In the genomic region with DNA sequence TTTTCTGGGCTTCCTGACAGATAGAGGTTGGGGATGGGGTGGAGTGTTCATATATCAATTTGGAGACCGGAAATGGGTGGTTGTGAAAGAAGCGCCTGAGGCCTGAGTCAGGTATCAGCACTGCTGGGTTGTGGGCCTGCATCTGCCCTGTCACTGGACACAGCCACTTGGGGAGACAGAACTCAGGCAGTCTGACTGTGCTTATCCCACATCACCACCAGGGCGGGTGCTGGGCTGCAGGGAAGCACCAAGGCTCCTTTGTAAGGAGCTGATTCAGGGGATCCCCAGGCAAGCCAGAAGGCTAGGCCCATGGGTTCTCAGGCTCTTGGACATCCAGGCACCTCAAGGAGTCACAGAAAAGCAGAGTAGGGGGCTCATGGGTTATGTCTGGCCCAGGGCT, we compare ENCODE assay signal across 20 mouse cellular contexts. TPM values are rescaled to one million over a fixed set of nuclear protein-coding genes. Genes with fewer than 3 reads are reported as not detected.
DNase-seq lines count a peak whose midpoint lies in the region; ATAC-seq lines count a peak whose summit lies in the region.
"Had no signal": no experiment of that assay in that cellular context is flagged by ENCODE, and none has a peak within 500 bp of the region (broad histone marks: within the 10 kb centered on the region; RNA-seq: fewer than 3 reads in every experiment).

No protein-coding gene starts in this region.

- no peak overlapping the region for H3K27ac ChIP-seq in intestine, embryonic 14.5 days (ENCODE audit: low read depth)
- no peak overlapping the region for H3K27ac ChIP-seq in intestine, embryonic 16.5 days (ENCODE audit: low read length)
- no peak overlapping the region for H3K27ac ChIP-seq in midbrain, embryonic 11.5 days (ENCODE audit: low read depth, low read length)
- no peak overlapping the region for H3K27ac ChIP-seq in midbrain, embryonic 16.5 days (ENCODE audit: low read length)
- H3K27ac ChIP-seq: forebrain, embryonic 15.5 days; gastrocnemius, adult 2 months; heart, embryonic 15.5 days; neural tube, embryonic 12.5 days; stomach, embryonic 15.5 days had no signal

- no peak overlapping the region for H3K4me2 ChIP-seq in intestine, embryonic 14.5 days (ENCODE audit: low read length)
- no peak overlapping the region for H3K4me2 ChIP-seq in intestine, embryonic 16.5 days (ENCODE audit: low read depth, low read length)
- H3K4me2 ChIP-seq in midbrain, embryonic 11.5 days: no peak overlapping the region
- H3K4me2 ChIP-seq in midbrain, embryonic 16.5 days (ENCODE audit: low read length): no peak overlapping the region
- H3K4me2 ChIP-seq: forebrain, embryonic 15.5 days; heart, embryonic 15.5 days; lung, embryonic 14.5 days; neural tube, embryonic 12.5 days; stomach, embryonic 15.5 days had no signal

- H3K4me3 ChIP-seq in intestine, embryonic 14.5 days (ENCODE audit: low read depth, low read length): no peak overlapping the region
- H3K4me3 ChIP-seq in intestine, embryonic 16.5 days (ENCODE audit: low read length): no peak overlapping the region
- no peak overlapping the region for H3K4me3 ChIP-seq in midbrain, embryonic 11.5 days (ENCODE audit: low read depth, low read length)
- no peak overlapping the region for H3K4me3 ChIP-seq in midbrain, embryonic 16.5 days (ENCODE audit: low read depth, low read length)
- H3K4me3 ChIP-seq: forebrain, embryonic 15.5 days; gastrocnemius, adult 2 months; heart, embryonic 15.5 days; neural tube, embryonic 12.5 days; stomach, embryonic 15.5 days had no signal

- no peak for ATAC-seq in intestine, embryonic 14.5 days (replicated peaks; ENCODE audit: low FRiP score, low TSS enrichment, low read depth)
- no peak for ATAC-seq in intestine, embryonic 16.5 days
- no peak for ATAC-seq in midbrain, embryonic 11.5 days (ENCODE audit: low FRiP score)
- ATAC-seq in midbrain, embryonic 16.5 days: no peak
- ATAC-seq: activated CD4-positive, CD25-positive, alpha-beta regulatory T cell, adult 4 months; forebrain, embryonic 15.5 days had no signal

- no peaks in the 10 kb centered on the region for H3K27me3 ChIP-seq in intestine, embryonic 14.5 days (replicated peaks; ENCODE audit: control insufficient read depth, insufficient read depth, low read length)
- H3K27me3 ChIP-seq in intestine, embryonic 16.5 days (replicated peaks; ENCODE audit: control insufficient read depth, insufficient read depth, low read length): no peaks in the 10 kb centered on the region
- H3K27me3 ChIP-seq in midbrain, embryonic 11.5 days (ENCODE audit: control insufficient read depth, insufficient read depth, low read length): peaks cover under 1% of the 10 kb centered on the region; the same call in 1 of the 2 replicates
- H3K27me3 ChIP-seq in midbrain, embryonic 16.5 days (ENCODE audit: control insufficient read depth, insufficient read depth, low read depth, low read length): no peaks in the 10 kb centered on the region
- H3K27me3 ChIP-seq: forebrain, embryonic 15.5 days; neural tube, embryonic 12.5 days; stomach, embryonic 15.5 days had no signal

- no peaks in the 10 kb centered on the region for H3K9me3 ChIP-seq in intestine, embryonic 14.5 days (ENCODE audit: control insufficient read depth, low read length)
- no peaks in the 10 kb centered on the region for H3K9me3 ChIP-seq in intestine, embryonic 16.5 days (ENCODE audit: control insufficient read depth, low read length)
- no peaks in the 10 kb centered on the region for H3K9me3 ChIP-seq in midbrain, embryonic 11.5 days (ENCODE audit: control insufficient read depth, low read length)
- H3K9me3 ChIP-seq in midbrain, embryonic 16.5 days (replicated peaks; ENCODE audit: control insufficient read depth, low read length, poor library complexity, severe bottlenecking): no peaks in the 10 kb centered on the region
- H3K9me3 ChIP-seq: forebrain, embryonic 15.5 days; heart, embryonic 15.5 days; neural tube, embryonic 12.5 days; stomach, embryonic 15.5 days had no signal

- peak; percentile 11 for DNase-seq in adrenal gland, adult 2 months
- no peak for DNase-seq in adrenal gland, postnatal 25 days
- DNase-seq in intestine, embryonic 14.5 days (ENCODE audit: low spot score): peak; percentile 39
- DNase-seq in midbrain, embryonic 11.5 days (ENCODE audit: low spot score, missing footprints): peak; percentile 47
- no peak for DNase-seq in cerebellum, adult 8-10 months
- DNase-seq in lung, postnatal 25 days (ENCODE audit: low spot score): no peak
- DNase-seq: cerebellum, adult 11 months; cerebellum, postnatal 25 days; gastrocnemius, adult 2 months; heart, adult 18-20 months; kidney, adult 2 months; lung, embryonic 14.5 days had no signal

- WGBS in intestine, embryonic 14.5 days: 78% methylated on average over 3 of the region's 3 CpGs
- 89% methylated on average over 3 of the region's 3 CpGs for WGBS in intestine, embryonic 16.5 days
- WGBS in midbrain, embryonic 11.5 days: 74% methylated on average over 3 of the region's 3 CpGs
- 82% methylated on average over 3 of the region's 3 CpGs for WGBS in midbrain, embryonic 16.5 days

- no peaks in the 10 kb centered on the region for H3K4me1 ChIP-seq in intestine, embryonic 14.5 days (replicated peaks; ENCODE audit: control insufficient read depth, insufficient read depth, low read length)
- no peaks in the 10 kb centered on the region for H3K4me1 ChIP-seq in intestine, embryonic 16.5 days (ENCODE audit: control insufficient read depth, insufficient read depth, low read length)
- no peaks in the 10 kb centered on the region for H3K4me1 ChIP-seq in midbrain, embryonic 11.5 days (ENCODE audit: control insufficient read depth, insufficient read depth, low read length)
- no peaks in the 10 kb centered on the region for H3K4me1 ChIP-seq in midbrain, embryonic 16.5 days (ENCODE audit: control insufficient read depth, insufficient read depth, low read length)
- H3K4me1 ChIP-seq: heart, embryonic 15.5 days; stomach, embryonic 15.5 days had no signal

- H3K9ac ChIP-seq in intestine, embryonic 14.5 days (ENCODE audit: low read length): no peak overlapping the region
- no peak overlapping the region for H3K9ac ChIP-seq in intestine, embryonic 16.5 days (ENCODE audit: low read depth, low read length)
- H3K9ac ChIP-seq in midbrain, embryonic 11.5 days (ENCODE audit: low read length): no peak overlapping the region
- H3K9ac ChIP-seq in midbrain, embryonic 16.5 days (ENCODE audit: low read depth, low read length): no peak overlapping the region
- H3K9ac ChIP-seq: forebrain, embryonic 15.5 days; heart, embryonic 15.5 days; lung, embryonic 14.5 days; neural tube, embryonic 12.5 days; stomach, embryonic 15.5 days had no signal

- H3K36me3 ChIP-seq in intestine, embryonic 14.5 days (ENCODE audit: control insufficient read depth, insufficient read depth, low read length): no peaks in the 10 kb centered on the region
- H3K36me3 ChIP-seq in intestine, embryonic 16.5 days (ENCODE audit: control insufficient read depth, insufficient read depth, low read length): no peaks in the 10 kb centered on the region
- no peaks in the 10 kb centered on the region for H3K36me3 ChIP-seq in midbrain, embryonic 11.5 days (ENCODE audit: control insufficient read depth, insufficient read depth, low read length)
- no peaks in the 10 kb centered on the region for H3K36me3 ChIP-seq in midbrain, embryonic 16.5 days (ENCODE audit: control insufficient read depth, insufficient read depth, low read length)
- H3K36me3 ChIP-seq: forebrain, embryonic 15.5 days; heart, embryonic 15.5 days; neural tube, embryonic 12.5 days; stomach, embryonic 15.5 days had no signal

RNA-seq across cellular contexts. Expression of gene Fsip1, which starts 59.8 kb away (rescaled TPM):
- under 1 TPM; 0.37 to 0.45 TPM for total RNA-seq in adrenal gland, adult 2 months (2021)
- polyA plus RNA-seq in adrenal gland, adult 2 months (2012; rRNA removed): not detected in 2 replicates
- 0.94 and 1.4 TPM in 2 replicates for total RNA-seq in adrenal gland, postnatal 25 days (2021)
- 0.36 and 0.49 TPM in 2 replicates for polyA plus RNA-seq in intestine, embryonic 14.5 days (2014; fragmentation: Nextera tagmentation; extraction: Ambion mirVana)
- 0.07 and 0.17 TPM in 2 replicates for polyA plus RNA-seq in intestine, embryonic 16.5 days (2015; fragmentation: Nextera tagmentation; extraction: Ambion mirVana)
- 2.3 and 2.8 TPM in 2 replicates for polyA plus RNA-seq in midbrain, embryonic 11.5 days (2014; fragmentation: Nextera tagmentation; extraction: Ambion mirVana)
- polyA plus RNA-seq in midbrain, embryonic 16.5 days (2015; fragmentation: Nextera tagmentation; extraction: Ambion mirVana): 2.6 and 3.6 TPM in 2 replicates
- total RNA-seq: gastrocnemius, adult 2 months; heart, adult 18-20 months; monocyte, adult 5-6 weeks had no signal
- polyA plus RNA-seq: activated CD4-positive, CD25-positive, alpha-beta regulatory T cell, adult 4 months had no signal

Comparison
In these comparisons a context has a peak if more than half of its experiments do, and no peak if none do; other contexts are left out.
1. DNase-seq: peak in adrenal gland, adult 2 months (single experiment), intestine, embryonic 14.5 days (single experiment) and midbrain, embryonic 11.5 days (single experiment); none in adrenal gland, postnatal 25 days (single experiment), cerebellum, adult 8-10 months (single experiment) and lung, postnatal 25 days (single experiment).